Mouse (Mus musculus): ENCODE data around the gene Neu3. TPM values are rescaled to one million over a fixed set of nuclear protein-coding genes. Genes with fewer than 3 reads are reported as not detected.
"Not testable (repeated sequence)": the region's sequence is repeated elsewhere in the genome, so short reads cannot be mapped to it uniquely, and the experiment has no call there.

The Neu3 gene
- total RNA-seq, 2 experiments from 2014 or later, result 3.9 to 4.9 TPM

GRCm38 (mm10) chr7:99837358-99838071 lies 9.3 kb upstream of the Neu3 start:
- intact Hi-C loops (cut with DNase I), result no loop called here

GRCm38 (mm10) chr7:99836781-99837180 lies 8.6 kb upstream of the Neu3 start:
- intact Hi-C loops (cut with DNase I), result no loop called here
- no peak for DNase-seq

More at GRCm38 (mm10) chr7:99837358-99838071, 9.3 kb upstream of the Neu3 start:
- DNase-seq, result no peak

- intact Hi-C loops (cut with DNase I), result no loop called here
- no peak for DNase-seq
Observed at GRCm38 (mm10) chr7:99834314-99834853, 6.2 kb upstream of the Neu3 start.

- intact Hi-C loops (cut with DNase I), result no loop called here
- DNase-seq, result no peak
Observed at GRCm38 (mm10) chr7:99833846-99834222, 5.6 kb upstream of the Neu3 start.

GRCm38 (mm10) chr7:99833115-99833845 lies 5.1 kb upstream of the Neu3 start:
- intact Hi-C loops (cut with DNase I), result no loop called here
- no peak for DNase-seq

GRCm38 (mm10) chr7:99826096-99826495 lies 2.1 kb downstream of the Neu3 start:
- intact Hi-C loops (cut with DNase I), result loop anchor here (5.0 kb wide), 1 partner anchor 36 kb away; the partner anchor contains the start of gene Spcs2
- no peak for DNase-seq

- intact Hi-C loops (cut with DNase I), result loop anchor here (5.0 kb wide), 1 partner anchor 37 kb away; the partner anchor contains the start of gene Spcs2
- no peak for DNase-seq
Observed at GRCm38 (mm10) chr7:99825511-99825910, 2.7 kb downstream of the Neu3 start.

GRCm38 (mm10) chr7:99824649-99825483 lies 3.4 kb downstream of the Neu3 start:
- intact Hi-C loops (cut with DNase I), result loop anchor here (5.0 kb wide), 1 partner anchor 37 kb away; the partner anchor contains the start of gene Spcs2
- no peak for DNase-seq

GRCm38 (mm10) chr7:99823045-99823663 lies 5.1 kb downstream of the Neu3 start:
- intact Hi-C loops (cut with DNase I), result no loop called here

GRCm38 (mm10) chr7:99822426-99822825 lies 5.8 kb downstream of the Neu3 start:
- intact Hi-C loops (cut with DNase I), result no loop called here
- DNase-seq, result no peak

More at GRCm38 (mm10) chr7:99823045-99823663, 5.1 kb downstream of the Neu3 start:
- no peak for DNase-seq

GRCm38 (mm10) chr7:99821953-99822352 lies 6.3 kb downstream of the Neu3 start:
- intact Hi-C loops (cut with DNase I), result no loop called here
- no peak for DNase-seq

- DNase-seq; intact Hi-C loops (cut with DNase I): not testable (repeated sequence)
Observed at GRCm38 (mm10) chr7:99818181-99818725, 10.0 kb downstream of the Neu3 start.

GRCm38 (mm10) chr7:99813394-99813793 lies 14.8 kb downstream of the Neu3 start:
- DNase-seq, result peak; percentile 31 to 61
- intact Hi-C loops (cut with DNase I), result loop anchor here (1.0 kb wide), 1 partner anchor 63 kb away; no protein-coding TSS in a partner anchor

GRCm38 (mm10) chr7:99811661-99812060 lies 16.6 kb downstream of the Neu3 start:
- intact Hi-C loops (cut with DNase I), result no loop called here
- DNase-seq, result no peak

- DNase-seq, result no peak
- intact Hi-C loops (cut with DNase I), result no loop called here
Observed at GRCm38 (mm10) chr7:99810814-99811213, 17.4 kb downstream of the Neu3 start.

GRCm38 (mm10) chr7:99807043-99807442 lies 21.2 kb downstream of the Neu3 start:
- DNase-seq, result not testable (repeated sequence)
- intact Hi-C loops (cut with DNase I), result loop anchor here (10.0 kb wide), 1 partner anchor 302 kb away; no protein-coding TSS in a partner anchor

GRCm38 (mm10) chr7:99805340-99805739 lies 22.9 kb downstream of the Neu3 start:
- intact Hi-C loops (cut with DNase I), result loop anchor here (10.0 kb wide), 1 partner anchor 301 kb away; no protein-coding TSS in a partner anchor
- no peak for DNase-seq

GRCm38 (mm10) chr7:99804033-99804432 lies 24.2 kb downstream of the Neu3 start:
- DNase-seq, result not testable (repeated sequence)
- intact Hi-C loops (cut with DNase I), result loop anchor here (10.0 kb wide), 1 partner anchor 299 kb away; no protein-coding TSS in a partner anchor

- DNase-seq, result no peak
- intact Hi-C loops (cut with DNase I), result loop anchor here (10.0 kb wide), 1 partner anchor 299 kb away; no protein-coding TSS in a partner anchor
Observed at GRCm38 (mm10) chr7:99803535-99803934, 24.7 kb downstream of the Neu3 start.

Measured in heart, postnatal 14 days (tissue).